Mouse (Mus musculus) small intestine, adult 2 months (tissue): Measurements from ENCODE around the gene Asap2. TPM values are rescaled to one million over a fixed set of nuclear protein-coding genes. Genes with fewer than 3 reads are reported as not detected.

ENCODE experiments used
- H3K27ac ChIP-seq: fragments of 200-500 bp; 2 replicates; pipeline ENCODE4 v1.5.1; 2012; ENCODE audit warnings: low read depth, low read length, control low read depth, inconsistent platforms; ENCODE audit not compliant: insufficient read depth
- H3K27me3 ChIP-seq: fragments of 200-500 bp; 2 replicates; pipeline ENCODE4 v1.6.1; 2012; ENCODE audit warnings: mild to moderate bottlenecking, moderate library complexity, low read length, inconsistent platforms; ENCODE audit not compliant: control insufficient read depth, insufficient read depth
- H3K36me3 ChIP-seq: fragments of 200-500 bp; 2 replicates; pipeline ENCODE4 v1.6.1; 2012; ENCODE audit warnings: mild to moderate bottlenecking, low read length, control low read depth, inconsistent platforms; ENCODE audit not compliant: control insufficient read depth, insufficient read depth
- H3K4me1 ChIP-seq: fragments of 200-500 bp; 2 replicates; pipeline ENCODE4 v1.6.1; 2012; ENCODE audit warnings: low read length, inconsistent platforms, mixed read lengths; ENCODE audit not compliant: control insufficient read depth, insufficient read depth, insufficient read length
- H3K4me3 ChIP-seq: fragments of 200-500 bp; 2 replicates; pipeline ENCODE4 v1.5.1; 2012; ENCODE audit warnings: low read depth, mild to moderate bottlenecking, control low read depth, inconsistent platforms, low read length, moderate library complexity
- CTCF ChIP-seq: fragments of 200-500 bp; IDR thresholded peaks from 2 replicates; pipeline ENCODE4 v1.5.1; 2012; ENCODE audit warnings: low read depth, mild to moderate bottlenecking, control low read depth, inconsistent platforms, low read length, moderate library complexity, mixed read lengths; ENCODE audit not compliant: insufficient replicate concordance, insufficient read length; ENCODE audit errors: extremely low read depth
- POLR2A ChIP-seq: fragments of 200-500 bp; IDR thresholded peaks from 2 replicates; pipeline ENCODE4 v1.6.1; 2012; ENCODE audit warnings: low read depth, mild to moderate bottlenecking, control low read depth, inconsistent platforms, low read length, moderate library complexity
- WGBS: fragments of 180-500 bp; shearing (Covaris S2); methylation state at CpG from one replicate; pipeline ENCODE4 v1.1.7; 2018; 5-methylcytosine and 5-hydroxymethylcytosine counted together
- polyA plus RNA-seq: library from polyadenylated mRNA; depleted of rRNA; stranded (reverse); fragments of >200 nt; gene quantifications from 2 replicates; pipeline ENCODE4 v1.2.3, GENCODE M21; 2012

Asap2 gene
- polyA plus RNA-seq, 1 experiment: 25.3 TPM

- Histone ChIP-seq H3K36me3 (peaks cover 75% of the 10 kb centered on the region), H3K27ac (no peak overlapping the region), H3K4me1 (no peaks in the 10 kb centered on the region), H3K4me3 (no peak overlapping the region), H3K27me3 (no peaks in the 10 kb centered on the region)
- WGBS: 94% methylated on average over 4 of the region's 4 CpGs
- no peak for TF ChIP-seq POLR2A
- no peak for TF ChIP-seq CTCF
Measured at GRCm38 (mm10) chr12:21305741-21306140, 315.5 kb downstream of the Asap2 start.

GRCm38 (mm10) chr12:21306721-21307120 lies 316.5 kb downstream of the Asap2 start:
- no peak for TF ChIP-seq POLR2A
- TF ChIP-seq CTCF: no peak
- H3K27me3 ChIP-seq: no peaks in the 10 kb centered on the region
- H3K27ac ChIP-seq: no peak overlapping the region
- peaks cover 74% of the 10 kb centered on the region for H3K36me3 ChIP-seq
- WGBS: 96% methylated on average over 4 of the region's 4 CpGs
- H3K4me1 ChIP-seq: no peaks in the 10 kb centered on the region
- H3K4me3 ChIP-seq: no peak overlapping the region

GRCm38 (mm10) chr12:21312201-21312600 lies 321.9 kb downstream of the Asap2 start:
- Histone ChIP-seq H3K27ac (no peak overlapping the region), H3K36me3 (peaks cover 55% of the 10 kb centered on the region), H3K27me3 (no peaks in the 10 kb centered on the region), H3K4me3 (no peak overlapping the region), H3K4me1 (peaks cover 2% of the 10 kb centered on the region; the same call in 1 of the 2 replicates)
- WGBS: 87% methylated on average over 5 of the region's 5 CpGs
- TF ChIP-seq POLR2A (no peak), CTCF (no peak)

- Histone ChIP-seq H3K4me3 (peak within 1 kb of the TSS; percentile 99), H3K36me3 (peaks cover 27% of the 10 kb centered on the region), H3K27ac (peak within 1 kb of the TSS; percentile 99), H3K4me1 (peaks cover 2% of the 10 kb centered on the region; the same call in 1 of the 2 replicates), H3K27me3 (no peaks in the 10 kb centered on the region)
- WGBS: 2% methylated on average over 59 of the region's 59 CpGs
- no peak for TF ChIP-seq CTCF
- peak; percentile 68 for TF ChIP-seq POLR2A
Measured at GRCm38 (mm10) chr12:21315923-21316868, 325.9 kb downstream of the Asap2 start, which contains the start of gene Iah1. Gene Iah1, plus strand, starts transcription at chr12:21316389.

- Histone ChIP-seq H3K4me1 (peaks cover 2% of the 10 kb centered on the region; the same call in 1 of the 2 replicates), H3K27me3 (no peaks in the 10 kb centered on the region), H3K4me3 (no peak overlapping the region; the same call in 1 of the 2 replicates), H3K36me3 (peaks cover 28% of the 10 kb centered on the region), H3K27ac (peak overlapping the region; percentile 99)
- TF ChIP-seq POLR2A (no peak), CTCF (no peak)
- WGBS: 9% methylated on average over 7 of the region's 7 CpGs
Measured at GRCm38 (mm10) chr12:21316869-21317265, 326.6 kb downstream of the Asap2 start.

- WGBS: 84% methylated on average over 12 of the region's 12 CpGs
- Histone ChIP-seq H3K27ac (no peak overlapping the region), H3K4me1 (peaks cover 2% of the 10 kb centered on the region; the same call in 1 of the 2 replicates), H3K36me3 (peaks cover 30% of the 10 kb centered on the region), H3K27me3 (no peaks in the 10 kb centered on the region), H3K4me3 (no peak overlapping the region)
- TF ChIP-seq POLR2A (no peak), CTCF (peak; percentile 83; the same call in 1 of the 2 replicates)
Measured at GRCm38 (mm10) chr12:21318143-21318895, 328.1 kb downstream of the Asap2 start.
